Mouse (Mus musculus): ENCODE results near the gene Dntt. TPM values are rescaled to one million over a fixed set of nuclear protein-coding genes. Genes with fewer than 3 reads are reported as not detected.

Gene Dntt
- total and polyA plus RNA-seq, 2 experiments from 2014 or later, result 0.08 TPM; not detected in 1

GRCm38 (mm10) chr19:41020537-41020936 lies 8.5 kb upstream of the Dntt start:
- no peak for TF ChIP-seq CTCF (IDR thresholded peaks at IDR 0.05; ENCODE audit: low read depth)
- no peak overlapping the region for H3K27ac ChIP-seq
- no peaks in the 10 kb centered on the region for H3K36me3 ChIP-seq (ENCODE audit: insufficient read depth, low read length)
- no peak overlapping the region for H3K4me2 ChIP-seq (ENCODE audit: low read depth, low read length)
- no peak overlapping the region for H3K9ac ChIP-seq (replicated peaks; ENCODE audit: low read length)
- no peaks in the 10 kb centered on the region for H3K9me3 ChIP-seq (ENCODE audit: low read length)
- no peaks in the 10 kb centered on the region for H3K27me3 ChIP-seq (ENCODE audit: insufficient read depth, low read length)
- no peak for DNase-seq (ENCODE audit: low spot score)
- no peaks in the 10 kb centered on the region for H3K4me1 ChIP-seq (ENCODE audit: insufficient read depth, low read length)
- ATAC-seq, result no peak
- 86% methylated on average over 3 of the region's 3 CpGs for WGBS
- H3K4me3 ChIP-seq (ENCODE audit: low read length), result no peak overlapping the region

GRCm38 (mm10) chr19:41022244-41022643 lies 6.8 kb upstream of the Dntt start:
- no peak for TF ChIP-seq CTCF (IDR thresholded peaks at IDR 0.05; ENCODE audit: low read depth)
- 26% methylated on average over 4 of the region's 4 CpGs for WGBS
- Histone ChIP-seq H3K27ac (no peak overlapping the region), H3K4me3 (ENCODE audit: low read length) (no peak overlapping the region), H3K9ac (replicated peaks; ENCODE audit: low read length) (no peak overlapping the region), H3K36me3 (ENCODE audit: insufficient read depth, low read length) (no peaks in the 10 kb centered on the region), H3K9me3 (ENCODE audit: low read length) (no peaks in the 10 kb centered on the region), H3K4me2 (ENCODE audit: low read depth, low read length) (no peak overlapping the region), H3K27me3 (ENCODE audit: insufficient read depth, low read length) (no peaks in the 10 kb centered on the region), H3K4me1 (ENCODE audit: insufficient read depth, low read length) (no peaks in the 10 kb centered on the region)
- DNase-seq (ENCODE audit: low spot score), result peak; percentile 47
- ATAC-seq, result peak; percentile 49; the same call in 1 of the 2 replicates

- Histone ChIP-seq H3K9me3 (ENCODE audit: low read length) (no peaks in the 10 kb centered on the region), H3K4me3 (ENCODE audit: low read length) (no peak overlapping the region), H3K36me3 (ENCODE audit: insufficient read depth, low read length) (no peaks in the 10 kb centered on the region), H3K4me2 (ENCODE audit: low read depth, low read length) (no peak overlapping the region), H3K4me1 (ENCODE audit: insufficient read depth, low read length) (no peaks in the 10 kb centered on the region), H3K9ac (replicated peaks; ENCODE audit: low read length) (no peak overlapping the region), H3K27ac (no peak overlapping the region), H3K27me3 (ENCODE audit: insufficient read depth, low read length) (no peaks in the 10 kb centered on the region)
- no peak for ATAC-seq
- DNase-seq (ENCODE audit: low spot score), result no peak
- WGBS, result 72% methylated on average over 8 of the region's 8 CpGs
- no peak for TF ChIP-seq CTCF (IDR thresholded peaks at IDR 0.05; ENCODE audit: low read depth)
Observed at GRCm38 (mm10) chr19:41026551-41026950, 2.5 kb upstream of the Dntt start.

GRCm38 (mm10) chr19:41027024-41027423 lies 2.1 kb upstream of the Dntt start:
- no peaks in the 10 kb centered on the region for H3K36me3 ChIP-seq (ENCODE audit: insufficient read depth, low read length)
- no peak overlapping the region for H3K4me3 ChIP-seq (ENCODE audit: low read length)
- ATAC-seq (no peak), DNase-seq (ENCODE audit: low spot score) (no peak)
- H3K4me1 ChIP-seq (ENCODE audit: insufficient read depth, low read length), result no peaks in the 10 kb centered on the region
- no peak overlapping the region for H3K9ac ChIP-seq (replicated peaks; ENCODE audit: low read length)
- 80% methylated on average over 5 of the region's 5 CpGs for WGBS
- no peaks in the 10 kb centered on the region for H3K9me3 ChIP-seq (ENCODE audit: low read length)
- H3K4me2 ChIP-seq (ENCODE audit: low read depth, low read length), result no peak overlapping the region
- H3K27ac ChIP-seq, result no peak overlapping the region
- no peak for TF ChIP-seq CTCF (IDR thresholded peaks at IDR 0.05; ENCODE audit: low read depth)
- H3K27me3 ChIP-seq (ENCODE audit: insufficient read depth, low read length), result no peaks in the 10 kb centered on the region

- H3K4me3 ChIP-seq (ENCODE audit: low read length), result no peak overlapping the region
- TF ChIP-seq CTCF (IDR thresholded peaks at IDR 0.05; ENCODE audit: low read depth), result no peak
- no peak for DNase-seq (ENCODE audit: low spot score)
- H3K4me2 ChIP-seq (ENCODE audit: low read depth, low read length), result no peak overlapping the region
- WGBS, result 91% methylated on average over 9 of the region's 9 CpGs
- H3K9ac ChIP-seq (replicated peaks; ENCODE audit: low read length), result no peak overlapping the region
- no peaks in the 10 kb centered on the region for H3K4me1 ChIP-seq (ENCODE audit: insufficient read depth, low read length)
- no peaks in the 10 kb centered on the region for H3K36me3 ChIP-seq (ENCODE audit: insufficient read depth, low read length)
- no peaks in the 10 kb centered on the region for H3K27me3 ChIP-seq (ENCODE audit: insufficient read depth, low read length)
- no peak overlapping the region for H3K27ac ChIP-seq
- no peaks in the 10 kb centered on the region for H3K9me3 ChIP-seq (ENCODE audit: low read length)
- no peak for ATAC-seq
Observed at GRCm38 (mm10) chr19:41027601-41028000, 1.5 kb upstream of the Dntt start.

GRCm38 (mm10) chr19:41030161-41030560 lies 1.1 kb downstream of the Dntt start:
- H3K9me3 ChIP-seq (ENCODE audit: low read length), result no peaks in the 10 kb centered on the region
- H3K36me3 ChIP-seq (ENCODE audit: insufficient read depth, low read length), result no peaks in the 10 kb centered on the region
- H3K9ac ChIP-seq (replicated peaks; ENCODE audit: low read length), result no peak overlapping the region
- no peak overlapping the region for H3K27ac ChIP-seq
- 36% methylated on average over 6 of the region's 6 CpGs for WGBS
- no peak for TF ChIP-seq CTCF (IDR thresholded peaks at IDR 0.05; ENCODE audit: low read depth)
- no peaks in the 10 kb centered on the region for H3K27me3 ChIP-seq (ENCODE audit: insufficient read depth, low read length)
- H3K4me3 ChIP-seq (ENCODE audit: low read length), result no peak overlapping the region
- no peak overlapping the region for H3K4me2 ChIP-seq (ENCODE audit: low read depth, low read length)
- DNase-seq (ENCODE audit: low spot score) (no peak), ATAC-seq (no peak)
- no peaks in the 10 kb centered on the region for H3K4me1 ChIP-seq (ENCODE audit: insufficient read depth, low read length)

- TF ChIP-seq CTCF (IDR thresholded peaks at IDR 0.05; ENCODE audit: low read depth), result no peak
Observed at GRCm38 (mm10) chr19:41031009-41031408, 1.9 kb downstream of the Dntt start.

More at GRCm38 (mm10) chr19:41031009-41031408, 1.9 kb downstream of the Dntt start:
- DNase-seq (ENCODE audit: low spot score), result no peak
- no peak overlapping the region for H3K4me3 ChIP-seq (ENCODE audit: low read length)
- no peaks in the 10 kb centered on the region for H3K36me3 ChIP-seq (ENCODE audit: insufficient read depth, low read length)
- no peak overlapping the region for H3K27ac ChIP-seq
- no peaks in the 10 kb centered on the region for H3K27me3 ChIP-seq (ENCODE audit: insufficient read depth, low read length)
- H3K9me3 ChIP-seq (ENCODE audit: low read length), result no peaks in the 10 kb centered on the region
- no peak overlapping the region for H3K4me2 ChIP-seq (ENCODE audit: low read depth, low read length)
- no peak for ATAC-seq
- H3K4me1 ChIP-seq (ENCODE audit: insufficient read depth, low read length), result no peaks in the 10 kb centered on the region
- H3K9ac ChIP-seq (replicated peaks; ENCODE audit: low read length), result no peak overlapping the region
- WGBS, result 84% methylated on average over 11 of the region's 11 CpGs
